Mouse (Mus musculus) lung, adult 10 weeks (tissue): Measurements from ENCODE around the gene Luc7l. TPM values are rescaled to one million over a fixed set of nuclear protein-coding genes. Genes with fewer than 3 reads are reported as not detected.

Experiments
- polyA plus RNA-seq: library from polyadenylated mRNA; stranded (reverse); fragments of 350-450 nt; fragmentation: Illumina TruSeq; extraction: RNeasy Lipid Tissue Mini Kit (QIAGEN cat#74804); gene quantifications from one replicate; pipeline ENCODE4 v1.2.3, GENCODE M21; 2014; ENCODE audit warnings: low read depth, low replicate concordance; ENCODE audit not compliant: insufficient read depth

The Luc7l gene
- polyA plus RNA-seq: 22.6 TPM

DNA sequence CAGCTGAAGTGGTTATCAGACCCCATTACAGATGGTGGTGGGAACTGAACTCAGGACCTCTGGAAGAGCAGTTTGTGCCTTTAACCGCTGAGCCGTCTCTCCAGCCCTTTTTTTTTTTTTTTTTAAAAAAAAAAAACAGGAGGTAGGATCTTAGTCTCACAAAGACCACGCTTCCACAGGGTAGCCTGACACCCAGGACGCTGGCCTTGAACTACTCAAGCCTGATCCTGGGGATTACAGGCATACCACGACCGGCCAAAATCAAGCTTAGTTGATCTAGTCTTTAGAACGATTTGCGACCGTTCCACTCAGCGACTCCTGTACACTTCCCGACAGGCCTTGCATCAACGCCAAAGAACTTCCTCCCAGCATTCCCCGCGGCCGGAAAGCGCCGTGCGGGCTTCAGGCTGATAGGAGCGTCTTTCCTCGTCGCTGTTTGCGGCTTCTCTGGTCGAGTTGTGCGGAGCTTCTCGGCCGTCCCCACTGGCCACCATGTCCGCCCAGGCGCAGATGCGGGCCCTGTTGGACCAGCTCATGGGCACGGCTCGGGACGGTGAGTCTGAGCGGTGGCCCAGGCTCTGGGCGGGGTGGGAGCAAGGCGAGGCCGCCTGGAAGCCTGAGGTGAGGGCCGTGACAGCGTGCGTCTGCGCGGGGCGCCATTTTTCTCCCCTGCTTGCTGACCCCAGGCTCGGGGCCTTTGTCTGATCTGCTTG lies at the start of gene Luc7l:
Gene Luc7l (plus strand): TSS at position 358 of the 713 bp plus-strand sequence.

DNA sequence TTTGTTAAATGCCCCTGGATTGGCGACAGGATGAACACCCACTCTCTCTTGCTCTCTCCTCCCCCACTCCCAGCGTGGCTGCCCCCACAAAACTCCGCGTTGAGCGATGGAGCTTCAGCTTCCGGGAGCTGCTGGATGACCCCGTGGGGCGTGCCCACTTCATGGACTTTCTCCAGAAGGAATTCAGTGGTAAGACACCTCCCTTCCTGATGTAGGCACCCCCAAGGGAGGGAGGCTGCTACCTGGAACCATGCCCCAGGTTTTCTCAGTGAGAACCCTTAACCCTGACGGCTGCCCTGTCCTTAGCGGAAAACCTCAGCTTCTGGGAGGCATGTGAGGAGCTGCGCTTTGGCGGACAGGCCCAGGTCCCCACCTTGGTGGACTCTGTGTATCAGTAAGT lies 45.0 kb upstream of the Luc7l start, which contains the start of gene Arhgdig:
Gene Arhgdig (minus strand): TSS at position 101 of the 400 bp plus-strand sequence.

DNA sequence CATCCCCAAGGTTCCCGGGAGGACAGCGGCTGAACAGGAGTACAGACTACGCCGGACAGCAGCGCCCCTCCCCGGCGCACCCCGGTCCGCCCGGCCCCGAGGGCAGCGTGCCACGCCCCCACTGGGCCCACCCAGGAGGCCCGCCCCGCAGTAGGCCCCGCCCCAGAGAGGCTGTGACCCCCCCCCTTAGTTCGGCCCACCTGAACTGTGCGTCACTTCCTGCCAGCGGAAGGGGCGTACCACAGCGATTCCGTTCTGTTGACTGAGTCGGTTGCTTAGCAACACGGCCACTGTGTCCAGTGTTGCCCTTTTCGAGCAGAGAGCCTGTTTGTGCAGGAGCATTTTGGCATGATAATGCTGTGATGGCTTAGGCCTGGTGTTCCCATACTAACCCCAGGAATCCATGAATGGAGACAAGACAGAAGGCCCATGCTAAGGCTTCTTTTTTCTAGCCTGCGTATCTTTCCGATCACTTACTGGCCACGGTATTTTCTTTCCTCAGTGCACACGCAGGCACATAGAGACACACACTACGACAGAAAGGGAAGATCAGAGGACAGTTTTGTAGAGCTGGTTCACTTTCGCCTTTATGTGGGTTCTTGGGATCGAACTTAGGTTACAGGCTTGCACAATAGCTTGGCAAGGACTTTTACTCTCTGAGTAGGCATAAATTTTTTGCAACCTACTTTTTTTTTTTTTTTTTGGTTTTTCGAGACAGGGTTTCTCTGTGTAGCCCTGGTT lies 8.4 kb upstream of the Luc7l start, which contains the start of gene Fam234a:
Gene Fam234a (minus strand): TSS at position 142 of the 741 bp plus-strand sequence.

Other genes with a start within 250 kb of the Luc7l start
- gene Rab11fip3, start 183.3 kb upstream of the Luc7l start, polyA plus RNA-seq: 10.4 TPM
- gene Decr2, start 162.6 kb upstream of the Luc7l start, polyA plus RNA-seq: 9.6 TPM
- gene Nme4, start 157.3 kb upstream of the Luc7l start, polyA plus RNA-seq: 3.2 TPM
- gene Tmem8, start 139.6 kb upstream of the Luc7l start, polyA plus RNA-seq: 10.8 TPM
- 76.8 TPM for gene Mrpl28, start 129.4 kb upstream of the Luc7l start, polyA plus RNA-seq
- gene Axin1, start 114.2 kb upstream of the Luc7l start, polyA plus RNA-seq: 18.3 TPM
- 0.95 TPM for gene Pdia2, start 53.8 kb upstream of the Luc7l start, polyA plus RNA-seq
- 12.0 TPM for gene Rgs11, start 49.9 kb upstream of the Luc7l start, polyA plus RNA-seq
- 39.2 TPM for gene Arhgdig, start 45.1 kb upstream of the Luc7l start, polyA plus RNA-seq
- gene Fam234a, start 8.7 kb upstream of the Luc7l start, polyA plus RNA-seq: 29.0 TPM
- gene Neurl1b, start 161.9 kb downstream of the Luc7l start, polyA plus RNA-seq: 2.3 TPM